Mouse (Mus musculus) small intestine, adult 2 months (tissue): ENCODE data around the gene Palm2.

Source experiments
- CTCF ChIP-seq: fragments of 200-500 bp; IDR thresholded peaks from 2 replicates; pipeline ENCODE4 v1.5.1; 2012; ENCODE audit warnings: low read depth, mild to moderate bottlenecking, control low read depth, inconsistent platforms, low read length, moderate library complexity, mixed read lengths; ENCODE audit not compliant: insufficient replicate concordance, insufficient read length; ENCODE audit errors: extremely low read depth
- POLR2A ChIP-seq: fragments of 200-500 bp; IDR thresholded peaks from 2 replicates; pipeline ENCODE4 v1.6.1; 2012; ENCODE audit warnings: low read depth, mild to moderate bottlenecking, control low read depth, inconsistent platforms, low read length, moderate library complexity

DNA sequence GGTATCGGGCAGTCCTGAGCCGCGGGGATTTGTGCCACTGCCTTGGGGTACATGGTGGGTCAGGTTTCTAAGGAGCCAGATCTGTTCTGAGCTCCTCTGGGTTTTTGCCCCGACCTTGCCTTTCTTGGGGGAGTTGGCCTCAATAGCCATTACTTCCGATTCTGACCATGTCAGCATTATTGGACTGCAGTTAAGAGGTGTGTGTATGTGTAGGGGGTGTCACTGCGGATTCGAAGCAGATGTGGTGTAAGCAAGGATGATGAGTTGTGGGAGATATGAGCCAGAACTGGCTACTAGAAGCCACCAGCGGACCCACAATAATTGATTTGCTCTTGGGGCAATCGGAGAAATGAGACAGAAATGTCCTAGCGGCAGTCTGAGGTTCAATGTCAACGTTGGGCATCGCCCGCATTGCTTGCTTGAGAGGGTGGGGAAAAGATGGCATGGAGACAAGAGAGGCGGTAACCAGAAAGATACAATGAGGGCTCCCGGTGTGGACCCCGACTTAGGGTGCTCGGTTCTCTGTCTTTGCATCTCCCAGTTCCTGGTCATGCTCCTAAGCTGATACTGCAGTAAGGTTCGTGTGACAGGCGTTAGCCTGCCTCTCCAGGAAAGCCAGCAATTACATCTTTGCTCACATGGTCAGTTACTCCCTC, 786 bp downstream of the Palm2 start:
- TF ChIP-seq POLR2A (no peak), CTCF (no peak)
